Mouse (Mus musculus) heart, embryonic 14.5 days (tissue): ENCODE results near the gene Nhej1. TPM values are rescaled to one million over a fixed set of nuclear protein-coding genes. Genes with fewer than 3 reads are reported as not detected.

Experiments used
- ATAC-seq: fragments of 200-750 bp; cut with Nextera tagmentation; 2 replicates; pipeline ENCODE4 v1.8.0; 2017; ENCODE audit warnings: low read depth, moderate TSS enrichment; ENCODE audit not compliant: insufficient number of reproducible peaks, insufficient read depth, low FRiP score
- H3K27ac ChIP-seq, 2 experiments: fragments of 200-500 bp in 1 of 2; fragments of 300-500 bp in 1 of 2; sonication (generic) in 1 of 2; replicated peaks in 1 of 2; 2 replicates each; pipeline ENCODE4 v1.5.1; 2012 to 2014; ENCODE audit warnings: low read depth in 2 of 2, low read length in 2 of 2, control low read depth in 1 of 2, mild to moderate bottlenecking in 1 of 2, mixed read lengths in 1 of 2; ENCODE audit not compliant: control insufficient read depth in 1 of 2, insufficient read depth in 1 of 2
- H3K27me3 ChIP-seq: fragments of 300-500 bp; sonication (generic); 2 replicates; pipeline ENCODE4 v1.6.1; 2014; ENCODE audit warnings: mild to moderate bottlenecking, low read length, control low read depth; ENCODE audit not compliant: control insufficient read depth, insufficient read depth
- H3K36me3 ChIP-seq: fragments of 300-500 bp; sonication (generic); 2 replicates; pipeline ENCODE4 v1.6.1; 2014; ENCODE audit warnings: mild to moderate bottlenecking, control low read depth, low read length, mixed read lengths; ENCODE audit not compliant: control insufficient read depth, insufficient read depth
- H3K4me1 ChIP-seq, 2 experiments: fragments of 200-500 bp in 1 of 2; fragments of 300-500 bp in 1 of 2; sonication (generic) in 1 of 2; 2 replicates each; pipeline ENCODE4 v1.6.1; 2012 to 2014; ENCODE audit warnings: low read length in 2 of 2, control low read depth in 1 of 2, mixed read lengths in 1 of 2; ENCODE audit not compliant: control insufficient read depth in 2 of 2, insufficient read depth in 2 of 2
- H3K4me2 ChIP-seq: fragments of 300-500 bp; sonication (generic); 2 replicates; pipeline ENCODE4 v1.6.1; 2014; ENCODE audit warnings: mild to moderate bottlenecking, low read length
- H3K4me3 ChIP-seq, 2 experiments: fragments of 200-500 bp in 1 of 2; fragments of 300-500 bp in 1 of 2; sonication (generic) in 1 of 2; 2 replicates each; pipeline ENCODE4 v1.5.1; 2012 to 2014; ENCODE audit warnings: low read length in 2 of 2, mild to moderate bottlenecking in 2 of 2, control low read depth in 1 of 2, low read depth in 1 of 2, moderate library complexity in 1 of 2; ENCODE audit not compliant: control insufficient read depth in 1 of 2, insufficient read depth in 1 of 2
- H3K9ac ChIP-seq: fragments of 300-500 bp; sonication (generic); 2 replicates; pipeline ENCODE4 v1.6.1; 2014; ENCODE audit warnings: mild to moderate bottlenecking, low read length
- H3K9me3 ChIP-seq: fragments of 300-500 bp; sonication (generic); 2 replicates; pipeline ENCODE4 v1.6.1; 2016; ENCODE audit warnings: low read length, control low read depth; ENCODE audit not compliant: control insufficient read depth
- WGBS: fragments of 180-500 bp; shearing (Covaris S2); extraction: QIAGEN DNeasy Blood & Tissue Kit; methylation state at CpG from one replicate; pipeline ENCODE4 v1.1.7; 2014; 5-methylcytosine and 5-hydroxymethylcytosine counted together
- polyA plus RNA-seq: library from polyadenylated mRNA; unstranded; fragments of >200 nt; fragmentation: Nextera tagmentation; extraction: Ambion mirVana; gene quantifications from 2 replicates; pipeline ENCODE4 v1.2.1, GENCODE M21; 2014

The Nhej1 gene
- 7.6 and 7.8 TPM in 2 replicates for polyA plus RNA-seq

DNA sequence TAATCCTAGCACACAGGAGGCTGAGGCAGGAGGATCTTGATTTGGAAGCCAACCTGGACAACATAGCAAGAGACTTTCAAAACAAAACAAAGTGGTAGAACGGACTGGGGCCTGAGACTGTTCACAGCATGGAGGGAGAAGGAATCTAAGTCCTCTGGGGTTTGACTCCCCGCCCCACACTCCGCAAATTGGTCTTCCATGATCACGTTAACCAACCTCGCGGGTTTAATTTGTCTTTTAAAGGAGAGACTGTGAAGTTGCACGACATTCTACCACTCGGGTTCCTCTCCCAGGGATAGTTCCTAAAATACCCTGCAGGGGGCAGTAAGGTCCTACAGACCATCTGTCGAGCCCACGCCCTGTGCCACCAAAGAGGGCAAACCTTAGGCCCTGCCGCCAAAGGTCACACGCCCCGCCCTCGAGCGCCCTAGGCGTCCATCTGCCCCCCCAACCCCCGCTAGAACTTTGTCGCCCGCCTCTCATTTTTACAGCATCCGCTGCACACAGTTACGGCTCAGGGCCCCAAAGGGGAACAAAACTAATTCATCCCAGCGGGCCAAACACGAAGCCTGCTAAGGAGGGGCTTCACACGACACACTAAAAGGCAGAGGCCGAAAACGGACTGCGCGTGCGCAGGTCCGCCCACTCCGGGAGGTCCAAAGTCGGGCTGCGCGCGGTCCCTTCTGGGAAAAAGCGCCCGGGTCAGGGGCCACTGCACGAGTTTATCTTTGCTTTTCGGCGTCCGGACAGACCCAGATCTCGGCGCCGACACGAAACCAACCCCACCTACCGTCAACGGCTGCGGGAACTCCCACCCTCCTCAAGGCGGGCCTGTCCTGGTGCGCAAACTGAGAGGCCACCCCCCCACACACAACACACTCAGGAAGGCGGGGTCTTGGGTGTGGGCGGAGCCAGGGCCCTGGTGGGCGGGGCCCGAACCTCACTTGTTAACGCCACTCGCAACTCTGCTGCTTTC, at the start of gene Nhej1:
TSS of gene Nhej1 (minus strand) at position 855 of the 976 bp plus-strand sequence.
- Histone ChIP-seq H3K4me1 (peaks cover 0 to 6% of the 10 kb centered on the region in 2 experiments; a peak in 1 of 4 replicates), H3K9me3 (no peaks in the 10 kb centered on the region), H3K27ac (peak within 1 kb of the TSS; percentile 95), H3K36me3 (no peaks in the 10 kb centered on the region), H3K27me3 (no peaks in the 10 kb centered on the region), H3K4me2 (peak within 1 kb of the TSS; percentile 64), H3K4me3 (peak within 1 kb of the TSS; percentile 67 to 71), H3K9ac (peak within 1 kb of the TSS; percentile 81)
- WGBS, result 2% methylated on average over 56 of the region's 56 CpGs
- peak; percentile 97 for ATAC-seq

DNA sequence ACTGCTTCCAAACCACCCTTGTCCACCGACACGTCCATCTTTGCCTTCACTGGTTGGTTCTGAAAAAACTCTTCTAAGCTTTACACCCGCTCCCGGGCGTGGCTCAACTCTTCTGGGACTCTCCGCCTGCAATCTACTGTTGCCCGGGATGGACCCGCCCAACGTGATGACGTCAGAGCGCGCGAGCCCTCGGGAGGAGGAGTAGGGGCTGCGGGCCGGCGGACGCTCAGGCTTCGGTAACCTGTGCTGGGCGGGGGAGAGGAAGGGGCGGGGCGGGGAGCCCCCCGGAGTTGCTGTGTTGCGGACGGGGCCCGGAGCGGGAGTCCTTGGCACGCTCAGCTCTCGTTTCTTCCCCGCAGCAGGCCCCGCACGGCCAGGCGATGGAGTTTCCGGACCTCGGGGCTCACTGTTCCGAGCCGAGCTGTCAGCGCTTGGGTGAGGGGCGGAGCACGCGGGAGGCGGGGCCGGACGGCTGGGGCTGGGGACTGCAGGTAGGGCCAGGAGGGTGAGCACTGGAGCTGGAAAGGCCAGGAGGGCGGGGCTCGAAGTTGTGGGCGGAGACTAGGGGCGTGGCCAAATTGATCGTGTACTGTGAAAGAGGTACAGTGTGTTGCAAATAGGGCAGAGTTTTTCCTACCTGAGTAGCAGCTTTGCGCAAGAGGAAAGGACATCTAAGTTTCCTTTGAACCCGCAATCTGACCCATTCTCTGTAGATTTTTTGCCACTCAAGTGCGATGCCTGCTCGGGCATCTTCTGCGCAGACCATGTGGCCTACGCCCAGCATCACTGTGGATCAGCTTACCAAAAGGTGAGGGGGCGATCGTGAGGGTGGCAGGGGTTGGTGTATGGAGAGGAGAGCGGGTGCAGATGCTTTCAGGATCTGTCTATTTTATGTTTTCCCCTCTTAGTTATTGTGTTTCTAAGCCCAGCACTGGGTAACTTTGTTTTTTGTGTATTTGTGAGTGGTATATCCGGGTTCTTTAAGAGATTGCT, 43.8 kb upstream of the Nhej1 start, which contains the start of gene Zfand2b:
TSS of gene Zfand2b (plus strand) at position 175 of the 993 bp plus-strand sequence.
- 1% methylated on average over 57 of the region's 59 CpGs for WGBS

DNA sequence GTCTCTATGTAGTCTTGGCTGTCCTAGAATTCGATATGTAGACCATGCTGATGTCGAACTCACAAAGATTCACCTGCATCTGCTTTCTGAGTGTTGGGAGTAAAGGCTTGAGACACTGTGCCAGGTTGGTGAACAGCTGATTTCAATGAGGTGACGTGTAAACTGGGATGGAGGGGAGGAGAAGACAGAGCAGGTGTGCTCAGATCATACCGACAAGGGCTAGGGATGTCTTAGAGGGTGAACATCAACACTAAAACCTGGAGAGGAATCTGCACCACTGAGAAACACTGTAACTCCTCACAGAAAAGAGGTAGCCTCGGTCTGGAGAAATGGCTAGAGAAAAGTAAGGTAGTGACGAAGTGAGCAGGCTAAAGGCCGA, 43.1 kb upstream of the Nhej1 start:
- 11% methylated on average over 7 of the region's 7 CpGs for WGBS
- Histone ChIP-seq H3K9me3 (no peaks in the 10 kb centered on the region), H3K9ac (peak overlapping the region; percentile 81), H3K4me2 (peak overlapping the region; percentile 77), H3K4me3 (peak overlapping the region; percentile 51 to 83), H3K27me3 (no peaks in the 10 kb centered on the region), H3K36me3 (peaks cover 34% of the 10 kb centered on the region), H3K4me1 (peaks cover 5 to 9% of the 10 kb centered on the region in 2 experiments), H3K27ac (peak overlapping the region; percentile 58 to 83)
- ATAC-seq, result 0 out of 2 replicates have a peak, but pooled peaks have one; percentile 6

More for the DNA sequence above, 43.8 kb upstream of the Nhej1 start, which contains the start of gene Zfand2b:
- peak; percentile 98 for ATAC-seq
- Histone ChIP-seq H3K27me3 (no peaks in the 10 kb centered on the region), H3K4me2 (peak within 1 kb of the TSS; percentile 77), H3K4me3 (peak within 1 kb of the TSS; percentile 75 to 83), H3K4me1 (peaks cover 5 to 9% of the 10 kb centered on the region in 2 experiments), H3K36me3 (peaks cover 41% of the 10 kb centered on the region), H3K9ac (peak within 1 kb of the TSS; percentile 81), H3K9me3 (no peaks in the 10 kb centered on the region), H3K27ac (peak within 1 kb of the TSS; percentile 58 to 83)

DNA sequence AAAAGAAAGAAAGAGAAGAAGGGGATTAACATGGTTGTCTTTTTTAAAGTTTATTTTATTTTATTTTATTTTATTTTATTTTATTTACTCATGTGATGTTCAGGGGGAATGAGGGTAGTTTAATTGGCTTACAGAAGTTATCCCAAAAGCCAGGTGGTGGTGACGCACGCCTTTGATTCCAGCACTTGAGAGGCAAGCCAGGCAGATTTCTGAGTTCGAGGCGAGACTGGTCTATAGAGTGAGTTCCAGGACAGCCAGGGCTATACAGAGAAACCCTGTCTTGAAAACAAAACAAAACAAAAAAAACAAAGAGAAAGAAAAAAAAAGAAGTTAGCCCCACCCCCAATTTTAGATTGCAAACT, 35.2 kb upstream of the Nhej1 start:
- Histone ChIP-seq H3K4me3 (no peak overlapping the region), H3K9me3 (no peaks in the 10 kb centered on the region), H3K27me3 (no peaks in the 10 kb centered on the region), H3K27ac (no peak overlapping the region), H3K9ac (no peak overlapping the region), H3K4me2 (no peak overlapping the region), H3K4me1 (no peaks in the 10 kb centered on the region), H3K36me3 (no peaks in the 10 kb centered on the region)
- WGBS, result 52% methylated on average over 4 of the region's 4 CpGs
- ATAC-seq, result no peak

DNA sequence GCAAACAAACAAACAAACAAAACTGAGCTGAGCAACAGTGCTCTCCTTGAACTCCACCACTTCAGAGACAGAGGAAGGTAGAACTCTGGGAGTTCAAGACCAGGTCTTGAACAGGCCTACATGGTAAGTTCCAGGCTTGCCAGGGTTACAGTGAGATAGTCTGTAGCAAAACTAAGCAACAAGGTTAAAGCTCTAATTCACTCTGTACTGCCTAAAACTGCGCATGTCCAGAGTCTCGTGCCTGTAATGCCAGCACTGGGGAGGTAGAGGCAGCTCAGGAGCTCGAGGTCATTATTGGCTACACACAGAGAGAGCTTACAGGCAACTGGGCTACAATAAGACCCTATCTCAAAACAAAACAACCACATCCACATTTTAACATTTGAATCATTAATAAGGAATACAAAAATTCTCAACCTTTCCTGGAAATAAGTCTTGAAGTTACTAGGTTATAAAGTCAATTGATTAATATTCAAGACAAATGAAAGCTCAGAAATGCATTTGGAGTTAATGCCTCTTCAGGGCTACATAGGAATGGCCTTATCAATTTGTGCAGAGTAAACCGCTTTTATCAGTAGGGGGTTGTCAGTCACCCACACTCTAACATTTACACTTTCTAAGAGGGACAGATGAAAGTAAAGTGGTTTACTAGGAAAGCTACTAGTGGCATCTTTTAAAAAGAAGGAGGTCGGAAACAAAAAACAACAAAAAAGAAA, 34.7 kb upstream of the Nhej1 start:
- Histone ChIP-seq H3K27me3 (no peaks in the 10 kb centered on the region), H3K4me1 (no peaks in the 10 kb centered on the region), H3K9ac (no peak overlapping the region), H3K9me3 (no peaks in the 10 kb centered on the region), H3K36me3 (no peaks in the 10 kb centered on the region), H3K27ac (no peak overlapping the region), H3K4me3 (no peak overlapping the region), H3K4me2 (no peak overlapping the region)
- WGBS, result 41% methylated on average over 5 of the region's 5 CpGs
- ATAC-seq, result no peak

DNA sequence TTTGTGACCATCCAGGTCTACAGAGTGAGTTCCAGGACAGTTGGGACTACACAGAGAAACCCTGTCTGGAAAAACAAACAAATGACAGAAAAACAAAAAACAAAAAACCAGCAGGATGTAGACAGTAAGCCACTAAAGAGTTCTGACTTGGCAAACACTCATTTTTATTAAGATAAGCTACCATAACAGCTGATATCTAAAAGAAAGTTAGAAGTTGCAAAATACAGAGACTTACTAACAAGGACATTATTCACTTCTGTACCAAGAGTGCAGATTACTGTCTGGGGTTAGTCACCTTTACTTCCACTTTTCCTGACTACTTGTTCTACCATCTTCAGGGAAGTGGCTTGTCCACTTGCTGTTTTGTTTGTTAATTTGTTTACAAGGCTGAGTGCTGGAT, 34.0 kb upstream of the Nhej1 start:
- Histone ChIP-seq H3K9ac (no peak overlapping the region), H3K4me3 (no peak overlapping the region), H3K9me3 (no peaks in the 10 kb centered on the region), H3K4me1 (no peaks in the 10 kb centered on the region), H3K36me3 (no peaks in the 10 kb centered on the region), H3K27ac (no peak overlapping the region), H3K4me2 (no peak overlapping the region), H3K27me3 (no peaks in the 10 kb centered on the region)
- ATAC-seq, result no peak

DNA sequence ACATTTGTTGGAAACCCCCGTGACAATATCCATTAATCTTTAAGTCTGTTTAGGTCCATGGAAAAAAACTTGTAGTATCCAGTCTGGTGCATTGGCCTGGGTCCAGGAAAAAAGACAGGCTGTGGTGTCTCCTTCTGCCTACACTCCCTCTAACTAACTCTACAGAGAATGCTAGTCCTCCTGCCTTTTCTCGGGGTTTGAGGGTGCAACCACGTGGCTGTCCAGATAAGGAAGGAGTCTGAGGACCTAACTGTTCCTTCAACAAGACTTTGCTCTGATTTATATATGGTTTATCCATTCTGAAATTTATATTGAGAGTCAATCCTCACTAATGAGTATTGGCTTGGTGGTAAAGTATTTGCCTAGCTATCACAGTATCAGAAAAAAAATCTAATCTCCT, 30.8 kb upstream of the Nhej1 start:
- no peaks in the 10 kb centered on the region for H3K27me3 ChIP-seq
- no peaks in the 10 kb centered on the region for H3K4me1 ChIP-seq
- H3K27ac ChIP-seq, result no peak overlapping the region
- H3K36me3 ChIP-seq, result no peaks in the 10 kb centered on the region
- no peak overlapping the region for H3K4me3 ChIP-seq
- H3K9me3 ChIP-seq, result no peaks in the 10 kb centered on the region
- 38% methylated on average over 3 of the region's 3 CpGs for WGBS
- no peak for ATAC-seq
- no peak overlapping the region for H3K9ac ChIP-seq
- no peak overlapping the region for H3K4me2 ChIP-seq
